Mouse (Mus musculus): ENCODE data around the gene Cplx2. TPM values are rescaled to one million over a fixed set of nuclear protein-coding genes. Genes with fewer than 3 reads are reported as not detected.

Gene Cplx2
- polyA plus RNA-seq, 1 experiment, result 2.0 TPM

DNA sequence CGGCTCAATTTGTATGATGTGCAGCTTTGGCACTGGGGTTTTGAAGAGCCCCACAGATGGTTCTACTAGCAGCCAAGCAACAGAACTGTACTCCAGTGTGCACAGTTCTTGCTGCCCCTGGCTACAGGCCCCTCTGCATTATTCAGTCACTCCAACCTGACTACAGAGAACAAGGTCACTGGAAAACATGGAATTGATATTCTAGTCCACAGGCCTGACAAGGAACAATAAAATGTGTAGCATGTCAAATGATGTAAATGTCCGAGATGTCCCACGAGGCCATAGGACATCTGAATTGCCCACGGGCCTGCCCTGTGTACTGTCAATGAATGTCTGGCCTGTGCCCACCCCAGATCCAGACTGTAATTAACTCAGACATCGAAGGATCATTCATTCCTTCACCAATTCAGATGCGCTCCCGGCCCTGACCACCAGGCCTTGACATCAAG lies 19.4 kb downstream of the Cplx2 start:
- TF ChIP-seq CTCF (IDR thresholded peaks at IDR 0.05; ENCODE audit: low read depth, low read length) (no peak), POLR2A (IDR thresholded peaks at IDR 0.05; ENCODE audit: insufficient read depth, low read length) (no peak), EP300 (IDR thresholded peaks at IDR 0.05; ENCODE audit: insufficient read depth, low read depth, low read length) (no peak)
- H3K27me3 ChIP-seq (ENCODE audit: control insufficient read depth, insufficient read depth, low read length, poor library complexity, severe bottlenecking), result no peaks in the 10 kb centered on the region
- no peaks in the 10 kb centered on the region for H3K9me3 ChIP-seq (replicated peaks; ENCODE audit: control insufficient read depth, insufficient read depth, low read length, poor library complexity, severe bottlenecking)
- H3K4me3 ChIP-seq (ENCODE audit: low read depth, low read length), result no peak overlapping the region
- H3K27ac ChIP-seq (ENCODE audit: insufficient read depth, low read length), result no peak overlapping the region
- H3K9ac ChIP-seq (ENCODE audit: low read depth, poor library complexity, severe bottlenecking), result no peak overlapping the region
- H3K4me1 ChIP-seq (ENCODE audit: control insufficient read depth, insufficient read depth, low read length), result no peaks in the 10 kb centered on the region
- H3K36me3 ChIP-seq (ENCODE audit: control insufficient read depth, insufficient read depth, low read length, poor library complexity, severe bottlenecking), result no peaks in the 10 kb centered on the region

DNA sequence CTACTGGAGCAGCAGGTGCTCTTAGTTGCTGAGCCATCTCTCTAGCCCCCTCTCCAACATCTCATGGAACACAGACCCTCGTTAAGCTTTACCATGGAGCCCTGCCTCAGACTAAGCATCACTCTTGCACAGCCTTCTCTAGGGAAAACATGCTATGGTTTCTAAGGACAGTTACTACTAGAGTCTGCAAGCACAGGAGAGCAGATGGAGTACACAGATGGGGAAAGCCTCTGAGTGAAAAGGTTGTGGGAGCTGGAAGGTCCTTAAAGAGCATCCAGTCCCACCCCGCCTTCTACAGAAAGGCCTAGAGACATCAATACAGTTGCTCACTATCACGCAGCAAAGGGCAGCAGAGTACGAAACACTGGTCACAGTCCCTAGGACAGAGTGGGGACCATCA lies 20.2 kb downstream of the Cplx2 start:
- H3K36me3 ChIP-seq (ENCODE audit: control insufficient read depth, insufficient read depth, low read length, poor library complexity, severe bottlenecking), result no peaks in the 10 kb centered on the region
- no peak overlapping the region for H3K4me3 ChIP-seq (ENCODE audit: low read depth, low read length)
- H3K4me1 ChIP-seq (ENCODE audit: control insufficient read depth, insufficient read depth, low read length), result no peaks in the 10 kb centered on the region
- no peaks in the 10 kb centered on the region for H3K9me3 ChIP-seq (replicated peaks; ENCODE audit: control insufficient read depth, insufficient read depth, low read length, poor library complexity, severe bottlenecking)
- no peaks in the 10 kb centered on the region for H3K27me3 ChIP-seq (ENCODE audit: control insufficient read depth, insufficient read depth, low read length, poor library complexity, severe bottlenecking)
- TF ChIP-seq CTCF (IDR thresholded peaks at IDR 0.05; ENCODE audit: low read depth, low read length) (no peak), POLR2A (IDR thresholded peaks at IDR 0.05; ENCODE audit: insufficient read depth, low read length) (no peak), EP300 (IDR thresholded peaks at IDR 0.05; ENCODE audit: insufficient read depth, low read depth, low read length) (no peak)
- H3K9ac ChIP-seq (ENCODE audit: low read depth, poor library complexity, severe bottlenecking), result no peak overlapping the region
- H3K27ac ChIP-seq (ENCODE audit: insufficient read depth, low read length), result no peak overlapping the region

DNA sequence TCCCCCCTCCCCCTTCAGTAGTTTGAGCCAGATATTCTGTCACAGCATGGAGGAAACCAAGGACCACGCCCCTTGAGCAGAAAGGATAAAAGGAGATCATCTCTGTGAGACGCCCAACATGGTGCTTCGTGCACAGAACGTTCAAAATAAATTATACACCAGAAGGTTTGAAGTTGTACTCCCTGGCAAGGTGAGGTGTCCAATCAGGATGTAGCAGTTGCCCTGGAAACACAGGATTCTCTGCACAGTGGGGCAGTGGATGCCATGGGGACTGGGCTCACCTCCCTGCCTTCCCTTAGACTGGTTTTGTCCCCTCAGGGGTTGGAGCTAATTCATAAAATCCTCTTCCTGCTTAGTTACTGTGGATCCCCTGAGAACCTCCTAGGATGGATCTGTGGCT lies 25.9 kb downstream of the Cplx2 start:
- no peak for TF ChIP-seq EP300 (IDR thresholded peaks at IDR 0.05; ENCODE audit: insufficient read depth, low read depth, low read length)
- TF ChIP-seq POLR2A (IDR thresholded peaks at IDR 0.05; ENCODE audit: insufficient read depth, low read length), result no peak
- no peak for TF ChIP-seq CTCF (IDR thresholded peaks at IDR 0.05; ENCODE audit: low read depth, low read length)
- Histone ChIP-seq H3K9me3 (replicated peaks; ENCODE audit: control insufficient read depth, insufficient read depth, low read length, poor library complexity, severe bottlenecking) (no peaks in the 10 kb centered on the region), H3K9ac (ENCODE audit: low read depth, poor library complexity, severe bottlenecking) (no peak overlapping the region), H3K4me1 (ENCODE audit: control insufficient read depth, insufficient read depth, low read length) (no peaks in the 10 kb centered on the region), H3K36me3 (ENCODE audit: control insufficient read depth, insufficient read depth, low read length, poor library complexity, severe bottlenecking) (no peaks in the 10 kb centered on the region), H3K27me3 (ENCODE audit: control insufficient read depth, insufficient read depth, low read length, poor library complexity, severe bottlenecking) (no peaks in the 10 kb centered on the region), H3K4me3 (ENCODE audit: low read depth, low read length) (no peak overlapping the region), H3K27ac (ENCODE audit: insufficient read depth, low read length) (no peak overlapping the region)

DNA sequence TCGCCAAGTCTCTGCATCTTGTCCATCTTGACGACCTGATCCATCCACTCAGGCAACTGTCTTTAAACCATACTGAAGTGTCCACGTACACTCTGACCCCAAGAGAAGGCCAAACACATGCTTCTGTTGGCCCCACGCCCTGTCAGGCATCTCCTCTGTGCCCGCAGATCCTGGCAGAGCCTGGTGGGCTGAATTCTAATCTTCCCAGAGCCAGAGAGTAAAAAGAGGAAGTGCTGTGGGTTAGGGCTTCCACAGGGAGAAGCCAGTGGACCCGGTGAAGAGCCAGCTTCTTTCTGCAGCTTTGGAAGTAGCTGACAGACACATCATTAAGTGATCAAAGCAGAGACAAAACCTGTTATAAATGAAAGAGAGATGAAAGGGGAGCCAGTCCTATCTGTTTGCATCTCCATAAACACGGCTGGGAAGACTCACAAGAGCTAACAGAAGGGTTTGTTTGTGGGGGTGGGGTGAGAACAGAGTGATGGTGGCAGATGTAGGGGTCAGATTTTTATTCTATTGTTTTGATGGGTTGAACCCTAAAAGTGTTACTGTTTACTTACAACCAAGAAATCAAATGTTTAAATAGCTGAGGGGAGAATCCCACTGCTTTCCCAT lies 29.5 kb downstream of the Cplx2 start:
- H3K4me3 ChIP-seq (ENCODE audit: low read depth, low read length), result no peak overlapping the region
- H3K27me3 ChIP-seq (ENCODE audit: control insufficient read depth, insufficient read depth, low read length, poor library complexity, severe bottlenecking), result no peaks in the 10 kb centered on the region
- no peaks in the 10 kb centered on the region for H3K4me1 ChIP-seq (ENCODE audit: control insufficient read depth, insufficient read depth, low read length)
- no peak overlapping the region for H3K9ac ChIP-seq (ENCODE audit: low read depth, poor library complexity, severe bottlenecking)
- no peak for TF ChIP-seq EP300 (IDR thresholded peaks at IDR 0.05; ENCODE audit: insufficient read depth, low read depth, low read length)
- no peak for TF ChIP-seq CTCF (IDR thresholded peaks at IDR 0.05; ENCODE audit: low read depth, low read length)
- no peak overlapping the region for H3K27ac ChIP-seq (ENCODE audit: insufficient read depth, low read length)
- H3K36me3 ChIP-seq (ENCODE audit: control insufficient read depth, insufficient read depth, low read length, poor library complexity, severe bottlenecking), result no peaks in the 10 kb centered on the region
- no peaks in the 10 kb centered on the region for H3K9me3 ChIP-seq (replicated peaks; ENCODE audit: control insufficient read depth, insufficient read depth, low read length, poor library complexity, severe bottlenecking)

DNA sequence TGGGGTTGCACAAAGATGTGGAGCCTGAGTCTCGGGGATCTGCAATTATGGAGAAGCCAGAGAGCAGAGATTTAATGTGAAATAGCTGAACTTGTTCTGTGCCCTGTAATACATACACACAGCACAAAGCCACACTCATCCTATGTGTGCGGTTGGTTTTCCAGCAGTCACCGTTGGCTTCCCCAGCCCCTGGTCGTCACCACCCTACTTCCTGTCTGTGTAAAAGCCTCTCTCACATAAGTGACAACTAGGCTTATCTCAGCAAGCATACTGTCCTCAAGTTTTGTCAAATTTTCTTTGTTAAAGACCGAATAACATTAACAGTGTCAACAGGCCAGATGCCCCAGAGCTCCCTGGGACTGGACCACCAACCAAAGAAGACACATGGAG lies 30.0 kb downstream of the Cplx2 start:
- Histone ChIP-seq H3K36me3 (ENCODE audit: control insufficient read depth, insufficient read depth, low read length, poor library complexity, severe bottlenecking) (no peaks in the 10 kb centered on the region), H3K9ac (ENCODE audit: low read depth, poor library complexity, severe bottlenecking) (no peak overlapping the region), H3K9me3 (replicated peaks; ENCODE audit: control insufficient read depth, insufficient read depth, low read length, poor library complexity, severe bottlenecking) (no peaks in the 10 kb centered on the region), H3K4me3 (ENCODE audit: low read depth, low read length) (no peak overlapping the region), H3K27ac (ENCODE audit: insufficient read depth, low read length) (no peak overlapping the region), H3K4me1 (ENCODE audit: control insufficient read depth, insufficient read depth, low read length) (no peaks in the 10 kb centered on the region), H3K27me3 (ENCODE audit: control insufficient read depth, insufficient read depth, low read length, poor library complexity, severe bottlenecking) (no peaks in the 10 kb centered on the region)
- no peak for TF ChIP-seq CTCF (IDR thresholded peaks at IDR 0.05; ENCODE audit: low read depth, low read length)
- TF ChIP-seq EP300 (IDR thresholded peaks at IDR 0.05; ENCODE audit: insufficient read depth, low read depth, low read length), result no peak
- no peak for TF ChIP-seq POLR2A (IDR thresholded peaks at IDR 0.05; ENCODE audit: insufficient read depth, low read length)

DNA sequence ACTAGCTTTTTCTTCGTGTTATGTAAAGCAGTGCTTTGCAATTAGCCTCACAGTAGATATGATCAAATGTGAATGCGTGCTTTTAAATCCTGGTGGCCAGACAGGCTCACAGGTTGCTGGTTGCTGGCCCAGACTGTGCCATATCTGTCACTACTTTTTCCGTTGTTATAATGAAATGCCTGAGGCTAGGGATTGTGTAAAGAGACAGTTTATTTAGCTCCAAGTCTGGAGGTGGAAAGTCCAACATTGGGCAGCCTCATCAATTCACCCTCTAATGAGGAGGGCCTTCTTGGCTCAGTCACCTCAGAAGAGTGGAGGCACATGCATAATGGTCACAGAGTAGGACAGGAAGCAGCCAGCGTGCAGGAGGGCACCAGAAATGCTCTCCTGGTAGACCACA lies 31.2 kb downstream of the Cplx2 start:
- no peaks in the 10 kb centered on the region for H3K4me1 ChIP-seq (ENCODE audit: control insufficient read depth, insufficient read depth, low read length)
- H3K9ac ChIP-seq (ENCODE audit: low read depth, poor library complexity, severe bottlenecking), result no peak overlapping the region
- TF ChIP-seq POLR2A (IDR thresholded peaks at IDR 0.05; ENCODE audit: insufficient read depth, low read length) (no peak), CTCF (IDR thresholded peaks at IDR 0.05; ENCODE audit: low read depth, low read length) (no peak)
- no peaks in the 10 kb centered on the region for H3K27me3 ChIP-seq (ENCODE audit: control insufficient read depth, insufficient read depth, low read length, poor library complexity, severe bottlenecking)
- no peaks in the 10 kb centered on the region for H3K36me3 ChIP-seq (ENCODE audit: control insufficient read depth, insufficient read depth, low read length, poor library complexity, severe bottlenecking)
- no peak overlapping the region for H3K27ac ChIP-seq (ENCODE audit: insufficient read depth, low read length)
- H3K9me3 ChIP-seq (replicated peaks; ENCODE audit: control insufficient read depth, insufficient read depth, low read length, poor library complexity, severe bottlenecking), result no peaks in the 10 kb centered on the region; the same call in 1 of the 2 replicates
- no peak overlapping the region for H3K4me3 ChIP-seq (ENCODE audit: low read depth, low read length)
